Mouse (Mus musculus) T-cell, adult 66 days (primary cell): Measurements from ENCODE around the gene Fam72a. TPM values are rescaled to one million over a fixed set of nuclear protein-coding genes. Genes with fewer than 3 reads are reported as not detected.

ENCODE experiments used
- total RNA-seq, 2 experiments: library from RNA; stranded (reverse); gene quantifications; 3 replicates in 1 of 2; 4 replicates in 1 of 2; pipeline ENCODE4 v1.2.4; 2023

Fam72a gene
- 1 to 10 TPM in 1 of 2 experiments, under 1 TPM in 1; 0.95 to 1.1 TPM for total RNA-seq

DNA sequence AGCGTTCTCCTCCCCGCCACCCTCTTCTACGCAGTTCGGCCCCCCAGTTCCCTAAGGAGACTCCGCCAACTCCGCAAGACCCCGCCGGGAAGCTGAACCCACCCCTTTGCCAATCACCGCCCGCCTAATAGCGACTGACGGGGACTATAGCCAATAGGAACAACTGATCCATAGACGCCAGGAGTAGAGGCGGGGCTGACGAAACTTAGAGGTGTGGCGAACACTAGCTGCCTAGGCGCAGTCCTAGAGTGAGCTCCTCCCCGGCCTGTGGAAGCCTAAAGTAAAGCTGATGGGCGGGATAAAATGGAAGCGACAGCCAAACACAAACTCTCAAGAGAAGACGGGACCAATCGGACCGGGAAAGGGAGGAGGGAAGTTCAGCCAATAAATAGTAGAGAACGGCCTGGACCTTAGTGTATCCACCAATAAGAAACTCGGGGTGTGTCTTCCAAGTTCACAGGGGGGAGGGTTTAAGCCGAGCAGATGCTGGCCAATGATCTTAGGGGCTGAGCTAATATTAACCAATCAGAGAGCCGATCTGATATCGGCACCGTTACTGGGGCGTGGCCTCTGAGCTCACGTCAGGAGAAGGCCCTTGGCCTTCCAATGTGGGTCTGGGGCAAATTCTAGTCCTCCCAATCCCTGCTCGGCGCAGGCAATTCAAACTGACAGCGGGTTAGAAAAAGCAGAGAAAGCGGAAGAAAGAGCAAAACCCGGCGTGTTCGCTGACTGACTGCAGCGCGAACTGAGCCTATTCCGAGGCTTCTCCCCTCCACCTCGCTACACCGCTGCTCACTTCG, at the start of gene Fam72a, which contains the start of gene Srgap2:
Fam72a (plus strand) TSS at position 623 of the 800 bp plus-strand sequence.
Srgap2 (minus strand) TSS at position 72 of the 800 bp plus-strand sequence.

Other genes starting within 250 kb of the Fam72a start
- gene Ikbke, start 248.3 kb upstream of the Fam72a start, total RNA-seq, result 100 to 1,000 TPM; 305 to 334 TPM
- gene Srgap2, start 551 bp upstream of the Fam72a start, total RNA-seq, result 10 to 100 TPM; 64.6 to 71.5 TPM
- gene Avpr1b, start 71.3 kb downstream of the Fam72a start, total RNA-seq, result not detected
- gene Ctse, start 110.4 kb downstream of the Fam72a start, total RNA-seq, result 100 to 1,000 TPM; 147 to 168 TPM
- 1 to 10 TPM; 1.5 to 1.7 TPM for gene Rab7b, start 160.8 kb downstream of the Fam72a start, total RNA-seq
- not detected for gene Slc26a9, start 216.1 kb downstream of the Fam72a start, total RNA-seq